Mouse (Mus musculus): Measurements from ENCODE around the gene Josd2.

The Josd2 gene

GRCm38 (mm10) chr7:44501563-44502115, 33.9 kb downstream of the Josd2 start:
- DNase-seq: peak; percentile 80

GRCm38 (mm10) chr7:44507491-44507890, 39.7 kb downstream of the Josd2 start:
- DNase-seq: no peak

GRCm38 (mm10) chr7:44519240-44519913, 51.6 kb downstream of the Josd2 start:
- no peak for DNase-seq

- DNase-seq: no peak
Observed at GRCm38 (mm10) chr7:44520990-44521389, 53.2 kb downstream of the Josd2 start.

All from right cerebral cortex, postnatal 14 days (tissue).